Mouse (Mus musculus) cerebellum, adult 2 months (tissue): ENCODE data around the gene Unc45a.

Source experiments
- CTCF ChIP-seq: fragments of 200-500 bp; IDR thresholded peaks from 2 replicates; pipeline ENCODE4 v1.5.1; 2011; ENCODE audit warnings: low read depth, mild to moderate bottlenecking, control low read depth, low read length, moderate library complexity, borderline replicate concordance; ENCODE audit not compliant: insufficient read depth
- POLR2A ChIP-seq: fragments of 200-500 bp; IDR thresholded peaks from 2 replicates; pipeline ENCODE4 v1.6.1; 2011; ENCODE audit warnings: low read length, control low read depth, borderline replicate concordance; ENCODE audit not compliant: insufficient read depth

DNA sequence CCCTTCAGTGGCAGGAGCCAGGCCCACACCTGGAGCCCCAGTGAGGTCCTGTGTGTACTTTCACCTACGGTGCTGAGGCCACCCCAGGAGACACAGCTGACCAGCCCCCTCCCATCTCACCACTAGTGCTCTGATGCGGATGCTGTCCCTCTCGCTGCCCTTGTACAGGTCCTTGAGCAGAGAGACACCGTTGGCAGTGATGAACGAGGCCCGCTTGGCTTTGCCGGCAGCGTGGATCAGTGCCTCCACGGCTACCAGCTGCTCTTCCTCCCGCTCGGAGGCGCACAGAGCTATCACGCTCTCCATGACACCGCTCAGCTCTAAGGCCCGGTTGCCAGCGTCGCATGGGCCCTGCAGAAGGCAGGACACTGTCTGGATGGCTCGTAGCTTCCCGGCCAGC lies 9.4 kb downstream of the Unc45a start:
- no peak for TF ChIP-seq POLR2A
- no peak for TF ChIP-seq CTCF
